Mouse (Mus musculus): ENCODE data around the gene Abhd17a.

DNA sequence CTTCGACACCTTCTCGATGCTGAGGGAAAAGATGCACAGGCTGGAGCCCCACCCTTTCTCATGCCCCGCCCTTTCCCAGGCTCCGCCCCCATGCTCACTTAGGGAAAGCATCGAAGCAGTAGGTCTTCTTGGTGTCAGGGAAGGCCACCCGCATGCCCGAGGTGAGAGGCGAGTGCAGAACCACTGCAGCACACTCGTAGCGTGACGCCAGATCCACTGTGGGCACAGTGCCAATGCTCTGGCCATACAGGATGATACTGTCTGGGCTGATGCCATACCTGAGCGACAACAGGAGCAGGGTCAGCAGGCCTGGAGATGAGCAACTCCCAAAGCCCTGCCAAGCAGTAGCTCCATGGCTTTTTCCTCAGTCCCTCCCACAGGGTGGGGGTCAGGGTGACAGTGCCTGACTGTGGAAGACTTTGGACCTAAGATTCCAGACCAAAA is 6.1 kb downstream of the Abhd17a start:
- TF ChIP-seq GATA1 (IDR thresholded peaks at IDR 0.05; ENCODE audit: borderline replicate concordance, low read length) (no peak), FLI1 (IDR thresholded peaks at IDR 0.05; ENCODE audit: low read length) (no peak)

Data from megakaryocyte, embryonic 14.5 days (primary cell).